Mouse (Mus musculus) erythroblast, embryonic 14.5 days (primary cell): Measurements from ENCODE around the gene Gng7.

Experiments
- GATA1 ChIP-seq: IDR thresholded peaks from 2 replicates; pipeline ENCODE4 v1.6.1; 2012; ENCODE audit warnings: low read length, inconsistent platforms, mixed read lengths
- TAL1 ChIP-seq: IDR thresholded peaks from 3 replicates; pipeline ENCODE4 v1.6.1; 2012; ENCODE audit warnings: low read length, inconsistent platforms, mixed read lengths

- TF ChIP-seq TAL1 (no peak), GATA1 (no peak)
Observed at GRCm38 (mm10) chr10:80940988-80941347, 73.8 kb downstream of the Gng7 start.
